Mouse (Mus musculus) embryonic facial prominence, embryonic 11.5 days (tissue): Measurements from ENCODE around the gene Catsper4. TPM values are rescaled to one million over a fixed set of nuclear protein-coding genes. Genes with fewer than 3 reads are reported as not detected.

ENCODE experiments used
- ATAC-seq: fragments of 200-750 bp; cut with Nextera tagmentation; replicated peaks from 2 replicates; pipeline ENCODE4 v1.8.0; 2017; ENCODE audit warnings: low read depth; ENCODE audit not compliant: insufficient number of reproducible peaks, low FRiP score, low TSS enrichment
- DNase-seq: peaks from one replicate; pipeline ENCODE4 v3.0.0-alpha.2; 2015; ENCODE audit warnings: low spot score
- H3K27ac ChIP-seq: fragments of 300-500 bp; sonication (generic); replicated peaks from 2 replicates; pipeline ENCODE4 v1.5.1; 2014; ENCODE audit warnings: mild to moderate bottlenecking, low read depth, low read length, control low read depth
- H3K27me3 ChIP-seq: fragments of 300-500 bp; sonication (generic); 2 replicates; pipeline ENCODE4 v1.6.1; 2014; ENCODE audit warnings: mild to moderate bottlenecking, low read length, moderate library complexity, mixed read lengths; ENCODE audit not compliant: control insufficient read depth, insufficient read depth
- H3K36me3 ChIP-seq: fragments of 300-500 bp; sonication (generic); replicated peaks from 2 replicates; pipeline ENCODE4 v1.6.1; 2014; ENCODE audit warnings: low read depth, mild to moderate bottlenecking, low read length, moderate library complexity, mixed read lengths; ENCODE audit not compliant: control insufficient read depth, insufficient read depth
- H3K4me1 ChIP-seq: fragments of 300-500 bp; sonication (generic); 2 replicates; pipeline ENCODE4 v1.6.1; 2014; ENCODE audit warnings: low read length, mixed read lengths; ENCODE audit not compliant: control insufficient read depth, insufficient read depth
- H3K4me2 ChIP-seq: fragments of 300-500 bp; sonication (generic); 2 replicates; pipeline ENCODE4 v1.6.1; 2014; ENCODE audit warnings: low read depth, mild to moderate bottlenecking, control low read depth, low read length, moderate library complexity
- H3K4me3 ChIP-seq: fragments of 300-500 bp; sonication (generic); 2 replicates; pipeline ENCODE4 v1.5.1; 2014; ENCODE audit warnings: low read depth, low read length, control low read depth
- H3K9ac ChIP-seq: fragments of 300-500 bp; sonication (generic); replicated peaks from 2 replicates; pipeline ENCODE4 v1.6.1; 2014; ENCODE audit warnings: mild to moderate bottlenecking, control low read depth, low read length
- H3K9me3 ChIP-seq: fragments of 300-500 bp; sonication (generic); replicated peaks from 2 replicates; pipeline ENCODE4 v1.6.1; 2016; ENCODE audit warnings: mild to moderate bottlenecking, low read length, inconsistent platforms, mixed read lengths; ENCODE audit not compliant: control insufficient read depth
- WGBS: fragments of 180-500 bp; shearing (Covaris S2); extraction: QIAGEN DNeasy Blood & Tissue Kit; methylation state at CpG from one replicate; pipeline ENCODE4 v1.1.7; 2014; 5-methylcytosine and 5-hydroxymethylcytosine counted together
- polyA plus RNA-seq: library from polyadenylated mRNA; unstranded; fragments of >200 nt; fragmentation: Nextera tagmentation; extraction: Ambion mirVana; gene quantifications from 2 replicates; pipeline ENCODE4 v1.2.1, GENCODE M21; 2014

Gene Catsper4
- polyA plus RNA-seq, 1 experiment from 2014 or later = 0.14 TPM

GRCm38 (mm10) chr4:134246256-134246655, 19.1 kb upstream of the Catsper4 start:
- DNase-seq (no peak), ATAC-seq (no peak)
- H3K27me3 ChIP-seq = peaks cover 15% of the 10 kb centered on the region
- H3K4me3 ChIP-seq = no peak overlapping the region
- WGBS = 32% methylated on average over 4 of the region's 4 CpGs
- H3K36me3 ChIP-seq = no peaks in the 10 kb centered on the region
- H3K9me3 ChIP-seq = no peaks in the 10 kb centered on the region
- H3K4me2 ChIP-seq = no peak overlapping the region
- H3K4me1 ChIP-seq = no peaks in the 10 kb centered on the region; the same call in none of the 2 replicates
- H3K27ac ChIP-seq = no peak overlapping the region
- no peak overlapping the region for H3K9ac ChIP-seq

DNA sequence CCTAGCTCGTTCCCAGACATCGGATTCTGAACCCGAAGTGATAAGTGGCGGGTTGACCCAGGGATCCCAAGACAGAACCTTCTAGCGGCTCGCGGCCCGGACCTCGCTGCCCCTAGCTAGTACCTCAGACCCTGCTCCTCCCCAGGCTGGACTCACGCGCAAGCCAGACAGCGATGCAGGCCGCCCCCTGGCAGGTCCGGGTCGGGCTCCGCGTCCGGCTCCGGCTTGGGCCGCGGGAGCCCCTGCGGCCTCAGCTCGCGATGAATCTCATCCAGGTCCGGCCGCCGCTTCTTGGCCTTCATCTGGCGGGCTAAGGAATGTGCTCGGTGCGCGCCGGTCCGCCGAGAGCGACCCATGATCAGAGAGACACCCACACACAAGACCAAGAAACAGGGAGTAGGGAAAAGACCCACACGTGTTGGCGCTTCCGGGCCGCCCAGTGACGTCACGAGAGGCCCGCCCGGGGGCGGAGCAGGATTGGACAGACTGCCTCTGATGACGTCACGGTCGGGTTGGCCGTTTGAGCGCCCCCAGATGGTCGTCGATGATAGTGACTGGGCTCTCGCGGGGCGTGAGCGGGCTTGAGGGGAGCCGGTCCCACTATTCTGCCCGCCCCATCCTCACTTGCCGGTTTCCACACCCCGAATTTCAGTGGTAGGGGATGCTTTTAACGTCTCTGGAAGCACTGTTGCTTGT, 18.1 kb upstream of the Catsper4 start, which contains the start of gene Zfp593:
Zfp593 (minus strand) TSS at position 445 of the 696 bp plus-strand sequence.
- Histone ChIP-seq H3K36me3 (no peaks in the 10 kb centered on the region), H3K9ac (peak within 1 kb of the TSS; percentile 74), H3K4me3 (peak within 1 kb of the TSS; percentile 79), H3K27ac (no peak within 1 kb of the TSS), H3K4me1 (no peaks in the 10 kb centered on the region; the same call in none of the 2 replicates), H3K9me3 (no peaks in the 10 kb centered on the region), H3K27me3 (peaks cover 5% of the 10 kb centered on the region; the same call in 1 of the 2 replicates), H3K4me2 (peak within 1 kb of the TSS; percentile 88)
- ATAC-seq (peak; percentile 48), DNase-seq (peak; percentile 95)
- under 1% methylated on average over 60 of the region's 60 CpGs for WGBS

- Histone ChIP-seq H3K4me1 (no peaks in the 10 kb centered on the region; the same call in none of the 2 replicates), H3K36me3 (no peaks in the 10 kb centered on the region), H3K4me2 (peak within 1 kb of the TSS; percentile 88), H3K27me3 (peaks cover 3% of the 10 kb centered on the region; the same call in 1 of the 2 replicates), H3K4me3 (peak within 1 kb of the TSS; percentile 79; the same call in 1 of the 2 replicates), H3K27ac (no peak within 1 kb of the TSS), H3K9ac (no peak within 1 kb of the TSS), H3K9me3 (no peaks in the 10 kb centered on the region)
- DNase-seq (no peak), ATAC-seq (no peak)
- 86% methylated on average over 17 of the region's 17 CpGs for WGBS
These were observed 16.5 kb upstream of the Catsper4 start, which contains the start of gene E130218I03Rik for GRCm38 (mm10) chr4:134243516-134244250. E130218I03Rik (plus strand) TSS chr4:134243662.

DNA sequence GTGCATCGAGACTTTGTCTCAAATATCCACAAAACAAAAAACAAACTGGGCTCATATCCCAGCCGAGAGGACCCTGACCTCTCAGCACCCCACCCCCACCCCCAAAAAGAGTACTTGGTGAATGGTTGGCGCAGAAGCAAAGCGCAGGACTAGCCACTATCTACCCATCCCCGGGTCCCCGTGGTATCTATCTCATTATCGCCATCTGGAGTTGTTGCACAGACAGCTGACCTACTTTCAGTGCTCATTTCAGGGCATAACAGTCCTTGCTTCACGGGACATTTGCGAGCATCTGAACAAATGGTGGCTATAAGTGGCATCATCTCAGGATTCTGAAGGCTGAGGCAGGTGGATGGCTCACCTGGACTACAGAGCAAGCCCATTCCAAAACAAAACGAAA, 11.5 kb upstream of the Catsper4 start:
- 12% methylated on average over 10 of the region's 10 CpGs for WGBS
- H3K4me1 ChIP-seq = peaks cover 2% of the 10 kb centered on the region; the same call in 1 of the 2 replicates
- no peak overlapping the region for H3K4me3 ChIP-seq
- no peaks in the 10 kb centered on the region for H3K9me3 ChIP-seq
- no peaks in the 10 kb centered on the region for H3K36me3 ChIP-seq
- no peak for ATAC-seq
- H3K27me3 ChIP-seq = peaks cover 4% of the 10 kb centered on the region; the same call in 1 of the 2 replicates
- DNase-seq = no peak
- H3K9ac ChIP-seq = no peak overlapping the region
- H3K27ac ChIP-seq = no peak overlapping the region
- no peak overlapping the region for H3K4me2 ChIP-seq

DNA sequence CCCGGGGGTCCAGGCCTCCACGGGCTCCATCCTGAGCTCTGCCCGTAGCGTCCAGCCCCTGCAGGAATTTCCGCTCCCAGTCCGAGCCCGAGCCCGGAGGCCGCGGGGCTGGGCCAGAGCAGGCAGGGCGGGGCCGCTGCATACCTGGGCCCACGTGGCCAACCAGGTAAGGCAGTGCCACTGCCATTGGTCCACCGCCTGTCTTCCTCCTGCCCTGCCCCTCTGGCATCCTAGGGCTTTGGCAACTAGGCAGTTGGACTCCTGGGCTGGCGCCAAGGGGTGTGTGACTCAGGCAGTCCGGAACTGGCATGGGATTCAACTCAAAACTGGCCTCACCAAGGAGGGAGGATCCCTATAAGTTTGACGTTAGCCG, 11.1 kb upstream of the Catsper4 start, which contains the start of gene Cnksr1:
Cnksr1 (minus strand) TSS at position 121 of the 373 bp plus-strand sequence.
- Histone ChIP-seq H3K27me3 (peaks cover 4% of the 10 kb centered on the region; the same call in 1 of the 2 replicates), H3K4me2 (peak within 1 kb of the TSS; percentile 29), H3K9me3 (no peaks in the 10 kb centered on the region), H3K36me3 (no peaks in the 10 kb centered on the region), H3K4me1 (peaks cover 2% of the 10 kb centered on the region; the same call in 1 of the 2 replicates), H3K27ac (no peak within 1 kb of the TSS), H3K9ac (no peak within 1 kb of the TSS), H3K4me3 (peak within 1 kb of the TSS; percentile 13)
- no peak for ATAC-seq
- WGBS = 2% methylated on average over 18 of the region's 18 CpGs
- peak; percentile 30 for DNase-seq

DNA sequence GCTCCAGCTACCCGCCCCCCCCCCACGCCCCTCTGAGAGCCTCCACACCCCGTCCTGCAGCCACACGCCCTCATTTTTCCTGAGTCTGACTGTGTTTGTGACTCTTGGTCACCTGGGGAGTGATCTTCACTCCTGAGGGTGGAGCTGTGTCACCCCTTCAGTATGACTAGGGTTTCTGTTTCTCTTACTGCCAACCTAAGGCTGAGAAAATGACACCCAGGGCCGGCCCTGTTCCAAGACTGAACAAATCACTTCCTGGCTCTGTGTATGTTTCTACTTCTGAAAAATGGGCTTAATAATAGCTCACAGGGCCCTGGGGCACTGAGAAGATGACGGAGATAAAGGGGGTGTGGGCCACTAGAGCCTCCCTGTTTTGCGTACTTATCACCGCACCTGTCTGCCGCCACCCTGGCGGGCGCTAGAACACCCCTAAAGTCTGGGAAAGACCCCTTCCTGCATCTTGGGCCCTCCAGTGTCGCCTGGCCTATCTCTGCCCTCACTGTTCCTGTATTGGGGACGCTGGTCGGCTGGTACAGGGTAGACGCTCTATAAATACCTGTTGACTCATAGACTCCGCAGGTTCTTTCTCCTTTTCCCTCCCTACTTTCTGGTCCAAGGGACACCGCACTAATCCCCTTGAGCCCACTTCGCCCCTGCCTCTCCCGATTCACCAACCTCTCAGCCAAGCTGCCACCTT, 10.5 kb upstream of the Catsper4 start:
- H3K36me3 ChIP-seq = no peaks in the 10 kb centered on the region
- H3K4me1 ChIP-seq = peaks cover 2% of the 10 kb centered on the region; the same call in 1 of the 2 replicates
- no peaks in the 10 kb centered on the region for H3K9me3 ChIP-seq
- peak overlapping the region; percentile 13 for H3K4me3 ChIP-seq
- peak overlapping the region; percentile 29 for H3K4me2 ChIP-seq
- no peak overlapping the region for H3K27ac ChIP-seq
- peaks cover 4% of the 10 kb centered on the region; the same call in 1 of the 2 replicates for H3K27me3 ChIP-seq
- ATAC-seq = no peak
- no peak overlapping the region for H3K9ac ChIP-seq
- no peak for DNase-seq
- WGBS = 19% methylated on average over 19 of the region's 19 CpGs

DNA sequence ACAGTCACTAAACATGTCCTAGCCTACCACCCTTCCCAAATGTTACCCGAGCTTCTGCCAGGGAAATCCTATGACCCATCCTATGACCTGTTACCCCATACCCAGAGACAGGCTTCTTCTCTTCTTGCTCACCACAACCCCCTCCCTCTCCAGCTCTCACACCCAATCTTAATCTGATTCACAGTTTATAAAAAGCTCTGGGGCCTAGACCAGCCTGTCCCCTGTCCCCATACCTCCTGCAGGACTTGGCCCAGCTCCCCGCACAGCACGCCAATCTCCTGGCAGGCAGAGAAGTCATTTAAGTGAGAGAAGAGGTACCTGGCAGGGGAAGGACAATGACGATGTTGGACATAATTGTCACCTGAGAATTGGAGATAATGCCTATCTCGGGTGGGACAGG, 7.7 kb upstream of the Catsper4 start:
- H3K4me2 ChIP-seq = no peak overlapping the region
- 84% methylated on average over 5 of the region's 5 CpGs for WGBS

More for the DNA sequence above, 7.7 kb upstream of the Catsper4 start:
- no peak overlapping the region for H3K27ac ChIP-seq
- H3K9ac ChIP-seq = no peak overlapping the region
- no peaks in the 10 kb centered on the region for H3K9me3 ChIP-seq
- H3K27me3 ChIP-seq = peaks cover 4% of the 10 kb centered on the region; the same call in 1 of the 2 replicates
- ATAC-seq = no peak
- H3K4me1 ChIP-seq = peaks cover 2% of the 10 kb centered on the region; the same call in 1 of the 2 replicates
- no peak overlapping the region for H3K4me3 ChIP-seq
- DNase-seq = no peak
- H3K36me3 ChIP-seq = no peaks in the 10 kb centered on the region
